Mouse (Mus musculus): ENCODE measurements around the gene Il1f9. TPM values are rescaled to one million over a fixed set of nuclear protein-coding genes. Genes with fewer than 3 reads are reported as not detected.
A peak's percentile ranks its signal among the peaks of the same experiment; 100 is the strongest.
"Not testable (repeated sequence)": the region's sequence is repeated elsewhere in the genome, so short reads cannot be mapped to it uniquely, and the experiment has no call there.

Gene Il1f9
- total RNA-seq (2014; rRNA removed), result 0.18 TPM in 1 of 2 replicates, not detected in the other
- polyA plus RNA-seq (2012; rRNA removed), result not detected in 2 replicates

- Histone ChIP-seq H3K9ac (ENCODE audit: low read depth, low read length) (no peak within 1 kb of the TSS), H3K4me3 (ENCODE audit: insufficient read depth, low read depth, low read length) (no peak within 1 kb of the TSS), H3K79me2 (ENCODE audit: control insufficient read depth, insufficient read depth, low read length) (no peaks in the 10 kb centered on the region), H3K27me3 (ENCODE audit: control insufficient read depth, insufficient read depth, low read length) (no peaks in the 10 kb centered on the region), H3K4me1 (ENCODE audit: control insufficient read depth, insufficient read depth, low read length) (peaks cover 6% of the 10 kb centered on the region; the same call in 1 of the 2 replicates), H3K36me3 (ENCODE audit: control insufficient read depth, insufficient read depth, low read length) (no peaks in the 10 kb centered on the region), H3K27ac (replicated peaks; ENCODE audit: insufficient read depth, low read depth, low read length) (peak within 1 kb of the TSS; percentile 76)
- no peak for DNase-seq (ENCODE audit: extremely low read depth, low read depth, low spot score)
- WGBS, result 93% methylated on average over 1 of the region's 1 CpGs
- TF ChIP-seq POLR2A (IDR thresholded peaks at IDR 0.05; ENCODE audit: extremely low read depth, insufficient read depth, low read length), result no peak
- TF ChIP-seq CTCF (IDR thresholded peaks at IDR 0.05; ENCODE audit: low read depth, low read length), result no peak
Measured at GRCm38 (mm10) chr2:24186176-24186575, at the start of gene Il1f9. Gene Il1f9 (plus strand): TSS chr2:24186476.

- 75% methylated on average over 2 of the region's 2 CpGs for WGBS
- no peaks in the 10 kb centered on the region for H3K79me2 ChIP-seq (ENCODE audit: control insufficient read depth, insufficient read depth, low read length)
Measured at GRCm38 (mm10) chr2:24152861-24153260, 33.4 kb upstream of the Il1f9 start, which contains the start of gene Il1f8. Gene Il1f8 (plus strand): TSS chr2:24153161.

GRCm38 (mm10) chr2:24181683-24182331 lies 4.5 kb upstream of the Il1f9 start:
- H3K4me1 ChIP-seq (ENCODE audit: control insufficient read depth, insufficient read depth, low read length); H3K27me3 ChIP-seq (ENCODE audit: control insufficient read depth, insufficient read depth, low read length); H3K9ac ChIP-seq (ENCODE audit: low read depth, low read length); H3K79me2 ChIP-seq (ENCODE audit: control insufficient read depth, insufficient read depth, low read length); H3K4me3 ChIP-seq (ENCODE audit: insufficient read depth, low read depth, low read length); H3K27ac ChIP-seq (replicated peaks; ENCODE audit: insufficient read depth, low read depth, low read length); H3K36me3 ChIP-seq (ENCODE audit: control insufficient read depth, insufficient read depth, low read length): not testable (repeated sequence)
- 21% methylated on average over 14 of the region's 14 CpGs for WGBS
- DNase-seq (ENCODE audit: extremely low read depth, low read depth, low spot score), result peak; percentile 76
- peak; percentile 73 for TF ChIP-seq CTCF (IDR thresholded peaks at IDR 0.05; ENCODE audit: low read depth, low read length)

More at GRCm38 (mm10) chr2:24152861-24153260, 33.4 kb upstream of the Il1f9 start, which contains the start of gene Il1f8:
- TF ChIP-seq POLR2A (IDR thresholded peaks at IDR 0.05; ENCODE audit: extremely low read depth, insufficient read depth, low read length) (no peak), CTCF (IDR thresholded peaks at IDR 0.05; ENCODE audit: low read depth, low read length) (no peak)
- no peak within 1 kb of the TSS for H3K9ac ChIP-seq (ENCODE audit: low read depth, low read length)
- H3K4me1 ChIP-seq (ENCODE audit: control insufficient read depth, insufficient read depth, low read length), result no peaks in the 10 kb centered on the region
- no peaks in the 10 kb centered on the region for H3K36me3 ChIP-seq (ENCODE audit: control insufficient read depth, insufficient read depth, low read length)
- no peak for DNase-seq (ENCODE audit: extremely low read depth, low read depth, low spot score)
- H3K27ac ChIP-seq (replicated peaks; ENCODE audit: insufficient read depth, low read depth, low read length), result no peak within 1 kb of the TSS
- H3K4me3 ChIP-seq (ENCODE audit: insufficient read depth, low read depth, low read length), result no peak within 1 kb of the TSS
- H3K27me3 ChIP-seq (ENCODE audit: control insufficient read depth, insufficient read depth, low read length), result no peaks in the 10 kb centered on the region

- not testable (repeated sequence) for H3K4me3 ChIP-seq (ENCODE audit: insufficient read depth, low read depth, low read length); H3K27me3 ChIP-seq (ENCODE audit: control insufficient read depth, insufficient read depth, low read length); H3K79me2 ChIP-seq (ENCODE audit: control insufficient read depth, insufficient read depth, low read length); H3K27ac ChIP-seq (replicated peaks; ENCODE audit: insufficient read depth, low read depth, low read length); H3K9ac ChIP-seq (ENCODE audit: low read depth, low read length); H3K4me1 ChIP-seq (ENCODE audit: control insufficient read depth, insufficient read depth, low read length); H3K36me3 ChIP-seq (ENCODE audit: control insufficient read depth, insufficient read depth, low read length)
- WGBS, result 44% methylated on average over 13 of the region's 13 CpGs
- DNase-seq (ENCODE audit: extremely low read depth, low read depth, low spot score), result peak; percentile 71
Measured at GRCm38 (mm10) chr2:24182423-24183147, 3.7 kb upstream of the Il1f9 start.

- not testable (repeated sequence) for H3K9ac ChIP-seq (ENCODE audit: low read depth, low read length); H3K27me3 ChIP-seq (ENCODE audit: control insufficient read depth, insufficient read depth, low read length); H3K4me1 ChIP-seq (ENCODE audit: control insufficient read depth, insufficient read depth, low read length); H3K27ac ChIP-seq (replicated peaks; ENCODE audit: insufficient read depth, low read depth, low read length); H3K4me3 ChIP-seq (ENCODE audit: insufficient read depth, low read depth, low read length); H3K36me3 ChIP-seq (ENCODE audit: control insufficient read depth, insufficient read depth, low read length); H3K79me2 ChIP-seq (ENCODE audit: control insufficient read depth, insufficient read depth, low read length)
- DNase-seq (ENCODE audit: extremely low read depth, low read depth, low spot score), result peak; percentile 79
Measured at GRCm38 (mm10) chr2:24184092-24184491, 2.2 kb upstream of the Il1f9 start.

GRCm38 (mm10) chr2:24187585-24187984 lies 1.3 kb downstream of the Il1f9 start:
- Histone ChIP-seq H3K9ac (ENCODE audit: low read depth, low read length) (no peak overlapping the region), H3K4me1 (ENCODE audit: control insufficient read depth, insufficient read depth, low read length) (peaks cover 6% of the 10 kb centered on the region; the same call in 1 of the 2 replicates), H3K27me3 (ENCODE audit: control insufficient read depth, insufficient read depth, low read length) (no peaks in the 10 kb centered on the region), H3K79me2 (ENCODE audit: control insufficient read depth, insufficient read depth, low read length) (no peaks in the 10 kb centered on the region), H3K4me3 (ENCODE audit: insufficient read depth, low read depth, low read length) (no peak overlapping the region), H3K27ac (replicated peaks; ENCODE audit: insufficient read depth, low read depth, low read length) (peak overlapping the region; percentile 76; the same call in 1 of the 2 replicates), H3K36me3 (ENCODE audit: control insufficient read depth, insufficient read depth, low read length) (no peaks in the 10 kb centered on the region)
- TF ChIP-seq POLR2A (IDR thresholded peaks at IDR 0.05; ENCODE audit: extremely low read depth, insufficient read depth, low read length), result no peak
- no peak for TF ChIP-seq CTCF (IDR thresholded peaks at IDR 0.05; ENCODE audit: low read depth, low read length)
- WGBS, result 14% methylated on average over 6 of the region's 6 CpGs
- DNase-seq (ENCODE audit: extremely low read depth, low read depth, low spot score), result peak; percentile 97
